Mouse (Mus musculus): Measurements from ENCODE around the gene Dusp10. TPM values are rescaled to one million over a fixed set of nuclear protein-coding genes. Genes with fewer than 3 reads are reported as not detected.

The Dusp10 gene
- total RNA-seq (2021) = 10 to 100 TPM; 13.1 to 13.2 TPM
- long read RNA-seq, experiment 1, transcript Dusp10-201 (4 exons, 2,792 nt) = major isoform, 9 of 12 reads
- long read RNA-seq, experiment 1, partial matches to known transcripts = 3 of 12 reads
- long read RNA-seq, experiment 1, other reads (novel, unspliced or antisense) = 0 of 12 reads
- long read RNA-seq, experiment 2, transcript Dusp10-201 (4 exons, 2,792 nt) = major isoform, 12 of 20 reads
- long read RNA-seq, experiment 2, partial matches to known transcripts = 7 of 20 reads
- long read RNA-seq, experiment 2, other reads (novel, unspliced or antisense) = 1 of 20 reads

- no peak for DNase-seq (ENCODE audit: low spot score in 2 of 2)
Measured at GRCm38 (mm10) chr1:184013106-184013505, at the start of gene Dusp10. Dusp10 (plus strand) TSS chr1:184013302.

GRCm38 (mm10) chr1:183965341-183965740 lies 47.8 kb upstream of the Dusp10 start:
- DNase-seq (ENCODE audit: low spot score in 2 of 2) = no peak

DNA sequence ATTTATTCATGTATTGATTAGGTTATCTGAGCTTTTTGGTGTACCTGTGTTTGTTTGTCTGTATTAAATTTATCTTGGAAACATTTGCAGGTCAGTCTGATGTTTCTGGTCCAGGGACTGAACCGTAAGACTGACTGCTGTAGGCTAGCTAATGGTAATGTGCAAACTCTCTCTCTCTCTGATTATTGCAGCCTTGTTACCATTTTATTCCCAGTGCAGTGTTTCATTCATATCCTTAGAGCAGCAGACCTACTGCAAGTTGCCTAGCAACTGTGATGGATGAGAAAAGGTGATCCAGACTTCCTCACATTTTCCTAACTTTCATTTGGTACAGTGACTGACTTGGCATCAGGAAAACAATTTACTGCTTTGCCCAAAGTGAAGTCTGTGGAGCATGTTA lies 43.8 kb upstream of the Dusp10 start:
- DNase-seq (ENCODE audit: low spot score in 2 of 2) = no peak

GRCm38 (mm10) chr1:183979814-183980243 lies 33.3 kb upstream of the Dusp10 start:
- no peak for DNase-seq (ENCODE audit: low spot score in 2 of 2)

DNA sequence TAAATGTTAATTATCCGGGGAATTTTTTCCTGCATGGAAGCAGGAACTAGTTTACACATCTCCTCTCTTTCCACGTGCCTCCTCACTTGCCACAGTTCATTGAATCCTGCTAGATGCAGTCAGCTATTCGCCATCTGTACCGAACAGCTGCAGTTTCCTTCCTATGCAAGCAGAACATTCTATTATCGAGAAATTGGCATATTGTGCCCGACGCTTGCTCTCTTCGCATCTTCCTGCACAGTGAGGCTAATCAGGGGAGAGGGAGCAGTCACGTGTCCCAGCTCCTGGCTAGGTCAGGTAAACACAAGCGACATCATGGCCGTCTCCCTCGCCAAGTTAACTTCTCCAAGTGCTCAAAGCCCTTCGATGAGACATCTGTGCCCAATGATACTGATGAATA lies 31.0 kb upstream of the Dusp10 start:
- DNase-seq (ENCODE audit: low spot score in 2 of 2) = no peak

DNA sequence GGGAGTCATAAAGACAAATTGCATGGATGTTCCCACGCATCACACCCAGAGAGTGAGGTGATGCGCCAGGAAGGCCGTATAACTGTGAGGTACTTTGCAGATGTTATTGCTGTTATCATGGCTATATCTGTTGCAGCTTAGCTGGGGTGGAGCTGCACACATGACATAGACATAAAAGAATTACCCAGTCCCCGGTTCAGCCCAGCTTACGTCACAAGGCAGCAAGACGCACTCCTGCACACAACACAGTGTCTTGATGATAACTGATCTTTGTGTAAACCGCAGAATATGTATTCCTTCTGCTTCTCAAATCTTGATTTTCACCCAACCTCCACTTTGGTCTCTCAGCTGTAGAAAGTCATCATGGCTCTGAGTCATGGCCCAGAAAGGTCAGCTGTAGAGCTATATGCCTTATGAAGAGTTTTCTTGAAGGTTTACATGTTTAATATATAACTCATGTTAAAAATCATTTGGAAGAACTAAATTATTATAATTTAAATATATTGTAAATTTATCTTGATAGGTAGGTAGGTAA lies 25.3 kb upstream of the Dusp10 start:
- no peak for DNase-seq (ENCODE audit: low spot score in 2 of 2)

- no peak for DNase-seq (ENCODE audit: low spot score in 2 of 2)
Measured at GRCm38 (mm10) chr1:183991921-183992320, 21.2 kb upstream of the Dusp10 start.

GRCm38 (mm10) chr1:183997207-183997606 lies 15.9 kb upstream of the Dusp10 start:
- no peak for DNase-seq (ENCODE audit: low spot score in 2 of 2)

DNA sequence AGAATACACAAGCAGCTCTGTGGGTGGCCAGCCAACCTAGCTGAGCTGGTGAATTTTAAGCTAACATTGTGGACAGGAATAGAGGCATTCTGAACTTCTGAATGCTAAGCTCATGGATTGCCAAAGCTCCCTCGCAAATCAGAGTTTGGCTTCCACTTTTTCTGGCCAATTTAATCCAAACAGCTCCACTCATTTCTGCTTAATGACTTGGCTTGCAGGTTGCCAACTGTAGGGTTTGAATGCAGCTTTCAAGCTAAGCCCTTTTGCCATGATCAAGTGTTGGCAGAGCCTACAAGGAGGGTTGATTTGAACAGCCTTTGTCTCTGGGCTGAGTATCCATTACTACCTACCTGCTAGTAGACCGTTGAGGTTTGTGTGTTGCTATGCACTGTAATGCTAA lies 10.6 kb upstream of the Dusp10 start:
- no peak for DNase-seq (ENCODE audit: low spot score in 2 of 2)

GRCm38 (mm10) chr1:184004311-184004710 lies 8.8 kb upstream of the Dusp10 start:
- DNase-seq (ENCODE audit: low spot score in 2 of 2) = no peak

GRCm38 (mm10) chr1:184005315-184006058 lies 7.6 kb upstream of the Dusp10 start:
- DNase-seq (ENCODE audit: low spot score in 2 of 2) = no peak

DNA sequence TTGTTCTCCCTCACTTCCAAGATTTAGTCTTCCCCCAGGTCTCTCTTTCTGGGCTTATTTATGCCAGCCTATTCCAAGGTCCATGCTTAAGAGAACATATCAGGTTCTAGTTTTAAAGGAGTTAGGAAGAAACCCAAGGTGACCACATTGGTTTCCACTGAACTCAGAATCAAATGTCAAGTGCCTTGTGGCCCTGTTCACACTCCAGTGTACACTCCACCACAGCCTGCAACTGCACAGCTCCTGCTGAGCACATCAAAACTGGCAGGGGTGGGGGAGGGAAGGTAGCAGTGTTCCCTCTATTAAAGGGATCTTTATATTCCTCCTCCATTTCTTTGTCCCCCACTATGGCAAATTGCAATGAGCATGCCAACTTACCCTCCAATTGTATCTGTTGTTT lies 7.0 kb upstream of the Dusp10 start:
- no peak for DNase-seq (ENCODE audit: low spot score in 2 of 2)

GRCm38 (mm10) chr1:184011311-184011710 lies 1.8 kb upstream of the Dusp10 start:
- DNase-seq (ENCODE audit: low spot score in 2 of 2) = no peak

- DNase-seq (ENCODE audit: low spot score in 2 of 2) = no peak
Measured at GRCm38 (mm10) chr1:184014091-184014490, 989 bp downstream of the Dusp10 start.

DNA sequence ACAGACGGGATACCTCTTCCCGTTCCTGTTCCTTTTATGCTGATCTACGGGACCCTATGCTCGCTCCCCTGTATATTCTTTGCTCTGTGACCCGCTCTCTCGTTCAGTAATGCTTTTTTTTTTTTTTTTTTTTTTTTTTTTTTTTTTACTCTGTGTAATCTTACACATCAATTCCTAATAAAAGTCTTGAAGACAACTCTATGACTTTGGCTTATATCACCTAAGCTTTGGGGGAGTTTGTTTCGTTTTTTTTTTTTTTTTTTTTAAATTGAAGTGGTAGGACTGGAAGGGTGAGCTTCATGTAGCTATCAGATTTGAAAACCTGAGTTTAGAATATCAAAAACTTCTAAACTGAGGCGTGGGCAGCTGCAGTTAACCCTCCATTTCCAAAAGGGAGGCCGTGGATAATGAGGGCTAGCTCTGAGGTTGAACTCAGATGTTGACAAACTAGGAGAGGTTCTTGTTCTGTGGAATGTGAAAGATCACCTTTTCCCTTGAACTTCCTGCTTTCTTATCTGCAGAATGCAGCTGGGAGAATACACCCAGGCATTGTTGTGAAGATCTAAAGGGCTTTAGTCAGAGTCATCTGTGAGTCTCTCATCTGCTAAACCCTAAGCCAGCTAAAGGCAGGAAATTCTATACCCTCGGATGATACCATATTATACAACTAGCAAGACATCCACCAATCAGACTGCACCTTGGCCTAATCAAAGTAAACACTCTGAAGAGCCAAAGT lies 3.1 kb downstream of the Dusp10 start:
- DNase-seq (ENCODE audit: low spot score in 2 of 2) = no peak

GRCm38 (mm10) chr1:184017606-184018005 lies 4.5 kb downstream of the Dusp10 start:
- DNase-seq (ENCODE audit: low spot score in 2 of 2) = no peak

- DNase-seq (ENCODE audit: low spot score in 2 of 2) = no peak
Measured at GRCm38 (mm10) chr1:184019042-184019721, 6.1 kb downstream of the Dusp10 start.

DNA sequence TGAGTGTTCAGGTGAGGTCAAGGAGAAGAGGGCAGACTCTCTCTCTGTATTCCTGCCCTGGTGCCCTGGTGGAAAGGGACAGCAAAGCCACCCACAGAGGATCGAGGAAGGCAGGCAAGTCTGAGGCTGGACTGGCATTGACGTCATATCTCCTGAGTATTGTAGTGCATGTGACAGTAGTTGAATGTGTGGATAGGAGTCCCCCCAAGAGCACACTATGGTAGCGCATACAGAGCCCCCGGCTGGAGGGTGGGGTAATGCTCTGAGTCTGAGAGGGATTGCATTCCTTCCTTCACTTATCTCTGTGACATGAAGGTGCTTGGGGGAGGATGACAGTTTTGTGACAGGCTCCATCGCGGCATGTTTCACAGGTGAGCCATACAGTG lies 6.6 kb downstream of the Dusp10 start:
- DNase-seq (ENCODE audit: low spot score in 2 of 2) = no peak

- no peak for DNase-seq (ENCODE audit: low spot score in 2 of 2)
Measured at GRCm38 (mm10) chr1:184023971-184024370, 10.9 kb downstream of the Dusp10 start.

GRCm38 (mm10) chr1:184024631-184025030 lies 11.5 kb downstream of the Dusp10 start:
- DNase-seq (ENCODE audit: low spot score in 2 of 2) = no peak

DNA sequence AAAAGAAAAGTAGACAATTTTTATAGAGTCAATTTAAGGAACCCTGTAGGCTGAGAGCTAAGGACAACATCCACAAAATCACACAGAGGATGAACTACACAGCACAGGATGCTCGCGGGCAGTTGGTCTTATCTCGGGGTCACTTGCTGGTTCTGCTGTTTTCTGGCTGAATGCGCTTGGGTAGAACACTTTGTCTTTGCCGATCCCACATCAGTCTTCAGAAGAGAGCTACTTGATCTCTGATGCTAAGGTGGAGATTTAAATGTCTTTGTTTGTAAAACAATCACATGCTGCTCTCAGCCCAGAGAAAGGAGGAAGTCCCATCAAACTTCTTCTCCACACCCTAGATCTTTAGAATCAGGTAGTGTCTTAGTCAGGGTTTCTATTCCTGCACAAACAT lies 12.0 kb downstream of the Dusp10 start:
- DNase-seq (ENCODE audit: low spot score in 2 of 2) = no peak

All from adrenal gland, postnatal 4 days (tissue).